Mouse (Mus musculus) kidney, adult 10 weeks (tissue): Measurements from ENCODE around the gene Thumpd3. TPM values are rescaled to one million over a fixed set of nuclear protein-coding genes. Genes with fewer than 3 reads are reported as not detected.

Source experiments
- polyA plus RNA-seq: library from polyadenylated mRNA; stranded (reverse); fragments of 350-450 nt; fragmentation: Illumina TruSeq; extraction: RNeasy Lipid Tissue Mini Kit (QIAGEN cat#74804); gene quantifications from one replicate; pipeline ENCODE4 v1.2.3, GENCODE M21; 2014; ENCODE audit warnings: low read depth, low replicate concordance

Thumpd3 gene
- 76.8 TPM for polyA plus RNA-seq

GRCm38 (mm10) chr6:113046041-113046975 lies at the start of gene Thumpd3:
Gene Thumpd3, plus strand, starts transcription at chr6:113046225.

GRCm38 (mm10) chr6:113076686-113077516 lies 30.9 kb downstream of the Thumpd3 start, which contains the start of gene Setd5:
Gene Setd5, plus strand, starts transcription at chr6:113077365.

Other genes starting within 250 kb of the Thumpd3 start
- 6.0 TPM for gene Srgap3, start 99.0 kb upstream of the Thumpd3 start, polyA plus RNA-seq
- gene Setd5, start 31.1 kb downstream of the Thumpd3 start, polyA plus RNA-seq: 47.8 TPM
- not detected for gene Lhfpl4, start 149.2 kb downstream of the Thumpd3 start, polyA plus RNA-seq
- gene Mtmr14, start 191.6 kb downstream of the Thumpd3 start, polyA plus RNA-seq: 20.5 TPM
- gene Cpne9, start 236.1 kb downstream of the Thumpd3 start, polyA plus RNA-seq: not detected